Mouse (Mus musculus): ENCODE data around the gene Pifo. TPM values are rescaled to one million over a fixed set of nuclear protein-coding genes. Genes with fewer than 3 reads are reported as not detected.
"Not testable (repeated sequence)": the region's sequence is repeated elsewhere in the genome, so short reads cannot be mapped to it uniquely, and the experiment has no call there.

Gene Pifo
- not detected for total RNA-seq (2021)
- long read RNA-seq, experiment 1, partial matches to known transcripts = 0 of 1 reads
- long read RNA-seq, experiment 1, other reads (novel, unspliced or antisense) = 1 of 1 reads
- long read RNA-seq, experiment 2, partial matches to known transcripts = 0 of 1 reads
- long read RNA-seq, experiment 2, other reads (novel, unspliced or antisense) = 1 of 1 reads

DNA sequence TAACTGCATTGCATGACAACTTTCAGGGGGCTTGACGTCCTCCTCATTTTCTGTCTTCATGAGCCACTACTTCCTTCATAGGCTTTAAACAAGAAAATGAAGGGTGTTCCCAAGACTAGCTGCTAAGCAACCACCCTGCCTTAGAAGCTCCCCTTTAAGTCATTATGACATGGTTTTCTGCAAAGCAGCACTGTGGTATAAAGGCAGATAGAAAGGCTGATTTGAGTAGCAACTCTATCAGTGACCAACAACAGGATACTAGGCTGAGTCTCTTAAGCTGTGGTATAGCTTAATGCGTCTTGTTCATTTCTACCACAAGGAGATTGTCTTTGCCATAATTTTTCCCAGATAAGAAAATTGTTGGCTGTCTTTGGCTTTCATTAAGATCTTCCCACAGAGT, at the start of gene Pifo:
Gene Pifo (minus strand): TSS at position 101 of the 400 bp plus-strand sequence.
- DNase-seq = no peak

DNA sequence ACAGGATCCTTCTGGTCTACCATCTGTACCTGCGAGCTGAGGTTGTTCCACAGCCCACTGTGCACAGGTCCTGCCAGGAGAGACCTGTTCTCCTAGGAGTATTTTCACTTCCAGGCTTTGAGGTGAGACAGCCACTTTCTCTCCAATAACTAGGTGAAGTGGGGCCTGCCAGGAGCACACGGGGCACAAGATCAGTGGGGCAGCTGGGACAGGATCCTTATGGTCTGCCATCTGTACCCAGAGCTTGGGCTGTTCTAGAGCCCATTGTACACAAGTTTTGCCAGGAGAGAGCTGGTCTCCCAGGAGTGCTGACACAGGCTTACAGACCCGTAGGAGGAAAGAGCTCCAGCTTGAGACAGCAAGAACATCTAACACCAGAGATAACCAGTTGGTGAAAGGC, 43.5 kb upstream of the Pifo start:
- DNase-seq = no peak

DNA sequence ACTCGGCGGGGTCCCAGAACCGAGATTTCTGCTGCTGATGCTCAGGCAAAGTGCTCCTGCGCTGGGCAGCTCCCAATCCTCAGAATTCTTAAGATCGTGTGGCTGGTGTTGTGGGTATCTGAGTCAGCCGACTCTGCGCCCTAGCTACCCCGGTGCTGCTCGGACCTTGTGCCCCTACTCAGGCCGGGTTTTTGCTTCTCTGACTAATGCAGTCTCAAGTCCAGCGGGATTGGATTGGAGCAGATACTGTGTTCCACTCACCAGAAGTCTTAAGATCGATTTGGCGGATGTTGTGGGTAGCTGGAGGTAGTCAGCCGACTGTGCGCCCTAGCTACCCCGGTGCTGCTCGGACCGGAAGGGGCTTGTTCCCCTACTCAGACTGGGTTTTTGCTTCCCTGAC, 37.5 kb upstream of the Pifo start:
- no peak for DNase-seq

- DNase-seq = no peak
These were observed 25.9 kb upstream of the Pifo start for GRCm38 (mm10) chr3:106040306-106040705.

GRCm38 (mm10) chr3:106032781-106033180, 18.3 kb upstream of the Pifo start, which contains the start of gene Chil5:
Gene Chil5, minus strand, starts transcription at chr3:106032814.
- DNase-seq = no peak

GRCm38 (mm10) chr3:106024135-106024534, 9.7 kb upstream of the Pifo start:
- no peak for DNase-seq

DNA sequence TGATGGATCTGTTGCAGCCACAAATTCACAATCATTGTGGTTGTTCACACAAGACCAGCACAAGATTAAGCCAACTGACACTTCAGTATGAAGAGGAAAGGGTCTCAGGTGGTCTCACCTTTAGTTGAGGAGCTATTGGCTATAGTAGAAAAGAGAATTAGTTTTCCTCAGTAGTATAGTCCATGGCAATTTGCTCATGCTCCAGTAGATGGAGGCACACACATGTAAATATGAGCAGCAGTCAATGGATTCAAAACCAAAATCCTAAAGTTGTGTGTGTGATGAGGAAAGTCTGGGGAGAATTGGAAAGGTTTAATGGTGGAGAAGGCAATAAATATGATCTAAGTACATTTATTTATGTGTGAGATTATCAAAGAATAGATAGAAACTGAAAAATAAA, 7.4 kb upstream of the Pifo start:
- DNase-seq = no peak

- not testable (repeated sequence) for DNase-seq
These were observed 11.1 kb downstream of the Pifo start for GRCm38 (mm10) chr3:106003360-106003759.

- no peak for DNase-seq
These were observed 12.8 kb downstream of the Pifo start for GRCm38 (mm10) chr3:106001416-106002370.

- DNase-seq = no peak
These were observed 13.6 kb downstream of the Pifo start for GRCm38 (mm10) chr3:106000707-106001375.

DNA sequence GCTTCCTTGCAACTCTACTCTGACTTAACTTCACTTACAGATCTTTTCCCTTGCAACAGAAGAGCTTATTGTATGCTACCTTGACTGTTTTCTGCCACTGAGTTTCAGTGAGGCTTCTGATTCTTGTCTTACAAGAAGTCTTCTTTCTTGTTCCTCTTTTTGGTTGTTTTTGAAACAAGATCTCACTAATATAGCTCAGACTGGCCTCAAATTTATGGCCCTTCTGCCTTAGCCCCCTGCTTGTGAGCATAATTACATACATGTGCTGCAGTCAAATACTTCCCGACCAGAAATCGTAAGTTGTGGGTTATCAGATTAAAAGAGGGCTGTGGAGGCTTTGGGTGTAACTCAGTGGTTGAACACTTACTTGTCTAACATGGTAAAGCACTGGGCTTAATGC, 19.7 kb downstream of the Pifo start:
- no peak for DNase-seq

- DNase-seq = no peak
These were observed 22.7 kb downstream of the Pifo start for GRCm38 (mm10) chr3:105991653-105992283.

DNA sequence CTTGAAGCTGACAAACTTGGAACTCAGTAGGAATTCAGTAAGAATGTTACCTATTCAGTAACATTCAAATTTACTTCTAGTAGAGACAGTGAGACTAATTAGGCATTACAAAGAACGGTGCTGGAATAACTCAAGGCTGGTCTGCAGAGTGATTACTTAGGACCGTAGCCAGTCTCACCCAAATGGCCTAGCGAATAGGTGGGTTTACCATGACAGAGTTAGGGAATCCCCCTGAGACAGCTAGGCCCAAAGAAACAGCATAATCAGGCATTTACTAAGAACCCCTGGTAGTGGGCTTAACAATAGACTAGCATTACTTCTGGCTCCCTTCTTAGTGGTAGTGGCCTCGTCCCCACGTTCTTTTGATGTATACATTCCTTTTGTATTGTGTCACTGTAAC, 24.8 kb downstream of the Pifo start:
- not testable (repeated sequence) for DNase-seq

- no peak for DNase-seq
These were observed 40.3 kb downstream of the Pifo start for GRCm38 (mm10) chr3:105974174-105974573.

GRCm38 (mm10) chr3:105973411-105973810, 41.0 kb downstream of the Pifo start, which contains the start of gene Ovgp1:
Gene Ovgp1, plus strand, starts transcription at chr3:105973711.
- no peak for DNase-seq

DNA sequence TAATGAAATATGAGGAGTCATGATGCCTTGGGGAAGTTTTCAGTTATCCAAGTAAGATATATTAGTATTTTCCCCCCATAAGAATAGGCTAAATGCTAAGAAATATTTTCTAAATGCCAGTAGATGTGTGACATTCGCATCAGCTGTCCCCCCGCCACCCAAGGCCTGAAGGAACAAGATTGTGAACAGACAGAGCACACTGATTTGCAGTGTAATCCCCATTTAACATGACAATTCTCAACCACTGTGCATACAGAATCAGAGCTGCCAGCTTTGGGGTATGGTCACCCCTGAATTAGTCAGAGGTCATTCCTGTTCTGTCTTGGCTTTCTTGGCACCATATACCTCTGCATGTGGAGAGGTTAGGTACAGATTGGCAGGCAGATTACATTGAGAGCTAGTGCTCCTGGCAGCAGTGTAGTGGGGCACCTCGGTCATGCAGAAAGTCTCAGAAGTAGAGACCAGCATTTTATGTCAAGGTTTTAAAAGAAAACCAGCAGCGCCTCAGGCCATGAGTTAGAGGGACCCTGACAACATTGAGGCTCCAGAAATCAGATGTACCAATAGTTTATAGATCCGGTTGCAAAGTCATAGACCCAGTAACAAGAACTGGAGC, 42.5 kb downstream of the Pifo start:
- DNase-seq = no peak

DNA sequence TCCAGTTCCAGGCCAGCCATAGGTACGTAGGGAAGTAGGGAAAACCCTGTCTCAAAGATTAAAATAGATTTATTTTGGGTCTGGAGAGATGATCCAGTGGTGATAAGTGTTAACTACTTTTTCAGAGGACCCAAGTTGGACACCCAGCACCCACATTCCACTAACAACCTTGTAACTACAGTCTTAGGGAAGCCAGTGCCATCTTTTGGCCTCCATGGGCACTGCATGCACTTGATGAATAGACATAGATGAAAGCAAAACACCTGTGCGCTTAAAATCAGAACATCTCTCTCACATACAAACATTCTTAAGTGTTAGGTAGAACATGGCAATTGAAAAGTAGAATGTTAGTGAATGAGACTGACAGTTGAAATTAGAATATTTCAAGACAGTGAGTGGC, 53.7 kb downstream of the Pifo start:
- no peak for DNase-seq

- no peak for DNase-seq
These were observed 54.4 kb downstream of the Pifo start, which contains the start of gene Atp5f1 for GRCm38 (mm10) chr3:105959999-105960398. Gene Atp5f1, minus strand, starts transcription at chr3:105960099.

- DNase-seq = no peak
These were observed 54.9 kb downstream of the Pifo start for GRCm38 (mm10) chr3:105959585-105959984.

DNA sequence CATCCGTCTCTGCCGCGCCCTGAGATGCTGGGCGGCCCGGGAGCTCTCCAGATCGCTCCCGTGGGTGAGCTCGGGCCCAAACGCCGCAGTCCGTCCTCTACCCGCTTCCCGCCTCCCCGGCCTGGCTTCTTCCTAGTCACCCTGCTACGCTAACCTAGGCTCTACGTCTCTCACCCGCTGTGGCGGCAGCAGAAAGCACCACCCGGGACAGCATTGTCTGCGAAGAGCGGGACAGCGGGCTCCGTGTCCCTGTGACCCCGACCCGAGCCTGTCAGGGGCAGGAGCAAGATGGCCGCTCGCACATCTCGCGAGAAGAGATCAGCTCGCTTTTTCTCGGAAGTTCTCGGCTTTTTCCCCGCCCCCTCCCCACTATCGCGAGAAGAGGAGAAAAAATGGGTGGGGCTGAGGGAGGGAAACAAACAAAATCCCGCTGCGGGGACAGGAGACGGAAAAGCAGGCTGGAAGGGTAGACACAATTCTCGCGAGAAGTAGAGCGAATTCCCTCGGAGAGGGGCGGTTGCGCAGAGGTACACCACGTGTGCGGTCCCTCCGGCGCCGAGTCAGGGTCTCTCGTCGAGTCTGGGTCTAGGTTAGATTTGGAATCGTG, 55.4 kb downstream of the Pifo start, which contains the start of gene Wdr77:
Gene Wdr77 (plus strand): TSS at position 396 of the 607 bp plus-strand sequence.
- peak; percentile 94 for DNase-seq

DNA sequence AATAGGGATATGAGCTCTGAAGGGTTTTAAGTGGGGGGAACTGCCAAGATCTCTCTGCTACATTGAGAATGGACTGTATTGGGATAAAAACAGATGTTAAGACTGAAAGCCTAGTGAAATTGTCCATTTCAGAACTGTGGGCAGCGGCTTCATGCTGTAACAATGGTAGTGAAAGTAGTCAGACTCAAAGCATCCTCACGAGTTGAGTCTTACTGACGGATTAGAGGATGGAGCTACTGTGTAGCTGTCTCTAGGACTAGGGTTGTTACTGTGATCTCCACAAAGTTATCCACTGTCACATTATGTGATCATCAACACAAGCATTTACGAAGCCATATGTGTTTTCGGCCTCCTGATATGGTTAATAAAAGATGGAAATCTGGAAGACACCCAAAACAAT, 56.2 kb downstream of the Pifo start:
- DNase-seq = no peak

Measured in gastrocnemius, postnatal 25 days (tissue).